Mouse (Mus musculus): ENCODE measurements around the gene Wdr74.

DNA sequence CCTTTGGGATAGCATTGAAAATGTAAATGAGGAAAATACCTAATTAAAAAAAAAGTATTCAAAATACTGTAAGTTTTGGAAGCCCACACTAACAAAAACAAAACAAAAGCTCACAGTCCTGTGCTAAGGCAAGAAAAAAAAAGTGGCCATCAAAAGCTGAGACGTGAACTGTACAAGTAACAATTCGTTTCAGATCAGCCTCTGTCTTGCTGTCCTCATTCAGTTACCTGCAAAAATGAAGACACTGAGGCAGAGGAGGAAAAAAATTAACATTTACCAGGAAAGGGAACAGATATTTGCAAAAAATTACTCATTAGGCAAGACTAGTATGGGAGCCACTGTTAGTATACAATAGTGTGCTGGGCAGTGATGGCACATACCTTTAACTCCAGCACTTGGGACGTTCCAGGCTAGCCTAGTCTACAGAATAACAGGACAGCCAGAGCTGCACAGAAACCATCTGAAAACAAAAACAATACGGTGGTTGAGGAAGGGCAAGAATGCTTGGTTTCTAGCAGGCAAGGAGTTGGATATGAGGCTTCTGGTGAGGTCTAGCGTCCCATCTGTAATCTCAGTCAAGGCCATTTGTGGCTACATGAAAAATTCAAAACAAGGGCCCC, 8.0 kb upstream of the Wdr74 start:
- TF ChIP-seq POLR2A (IDR thresholded peaks at IDR 0.05; ENCODE audit: borderline replicate concordance, control insufficient read depth, low read depth, low read length): no peak
- no peak for TF ChIP-seq CTCF (IDR thresholded peaks at IDR 0.05; ENCODE audit: control insufficient read depth, insufficient read depth, low read length)
